Mouse (Mus musculus): ENCODE results near the gene Etv6. TPM values are rescaled to one million over a fixed set of nuclear protein-coding genes. Genes with fewer than 3 reads are reported as not detected.

Etv6 gene
- total RNA-seq, 2 experiments from 2014 or later = 15.5 to 21.9 TPM

DNA sequence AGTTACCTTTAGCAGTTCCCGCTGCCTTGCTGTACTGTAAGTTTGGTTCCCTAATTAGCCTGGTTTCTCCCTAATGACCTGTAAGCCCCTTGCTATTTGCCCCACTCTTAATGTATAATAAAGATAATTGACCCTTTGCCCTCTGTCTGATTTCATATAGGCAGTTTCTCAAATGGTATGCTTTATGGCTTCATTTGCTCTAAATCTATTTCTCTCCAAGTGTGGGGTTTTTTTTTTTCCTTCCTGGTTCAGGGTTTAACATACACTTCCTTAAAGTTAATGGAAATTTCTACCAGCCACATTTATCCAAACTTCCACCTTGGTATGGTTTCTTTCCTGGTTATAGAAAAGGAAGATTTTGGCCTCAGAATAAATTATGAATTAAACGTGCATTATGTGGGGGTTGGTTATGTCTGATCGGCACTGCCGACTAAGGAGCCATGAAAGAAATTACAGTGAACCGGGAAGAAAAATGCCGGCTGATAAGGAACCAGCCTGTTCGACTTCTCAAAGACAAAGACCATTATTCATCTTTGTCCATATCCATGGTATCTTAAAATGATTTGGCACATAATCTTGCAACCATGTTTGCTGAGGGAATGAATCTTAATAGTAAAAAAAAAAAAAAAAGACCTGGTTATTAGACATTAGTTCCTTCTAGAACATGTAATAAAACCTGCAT is 155.2 kb downstream of the Etv6 start:
- intact Hi-C loops (cut with DNase I) = no loop called here

DNA sequence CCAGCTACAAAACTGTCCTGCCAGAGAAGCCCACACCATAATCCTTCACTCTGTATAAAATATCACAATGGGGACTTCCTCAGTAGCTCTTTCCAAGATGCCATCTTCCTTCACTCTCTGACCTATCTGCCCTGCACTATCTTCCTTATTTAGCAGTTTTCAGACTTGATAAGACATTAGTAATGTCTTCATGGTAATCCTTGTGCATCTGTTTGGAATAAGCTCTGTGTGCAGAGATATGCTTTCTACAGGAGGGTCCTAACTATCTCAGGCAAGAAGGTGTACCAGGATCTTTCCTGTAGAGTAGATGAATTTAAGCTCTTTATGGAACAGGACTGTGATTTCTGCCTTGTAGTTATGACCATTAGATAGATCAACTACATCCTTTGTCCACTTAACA is 157.2 kb downstream of the Etv6 start:
- no peak for DNase-seq
- intact Hi-C loops (cut with DNase I) = no loop called here

More for the DNA sequence above, 155.2 kb downstream of the Etv6 start:
- no peak for DNase-seq

DNA sequence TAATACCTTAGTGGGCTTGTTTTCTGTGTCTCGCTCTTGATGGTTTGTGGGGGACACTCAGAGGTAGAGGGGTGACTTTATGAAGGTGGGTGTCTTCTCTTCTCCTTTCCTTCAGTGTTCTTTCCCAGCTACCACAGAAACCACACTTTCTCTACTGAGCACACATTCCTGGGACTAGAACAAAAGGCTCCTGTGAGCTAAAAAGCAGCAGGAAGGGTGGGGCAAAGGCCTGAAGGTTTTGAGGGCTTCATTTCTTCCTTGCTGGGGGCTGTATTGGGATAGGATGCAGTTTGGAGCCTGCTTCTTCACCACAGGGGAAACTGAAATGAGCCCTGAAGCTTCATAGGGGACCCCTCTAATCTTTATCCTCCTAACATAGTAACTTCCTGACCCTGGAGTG is 164.4 kb downstream of the Etv6 start:
- DNase-seq = no peak
- intact Hi-C loops (cut with DNase I) = no loop called here

DNA sequence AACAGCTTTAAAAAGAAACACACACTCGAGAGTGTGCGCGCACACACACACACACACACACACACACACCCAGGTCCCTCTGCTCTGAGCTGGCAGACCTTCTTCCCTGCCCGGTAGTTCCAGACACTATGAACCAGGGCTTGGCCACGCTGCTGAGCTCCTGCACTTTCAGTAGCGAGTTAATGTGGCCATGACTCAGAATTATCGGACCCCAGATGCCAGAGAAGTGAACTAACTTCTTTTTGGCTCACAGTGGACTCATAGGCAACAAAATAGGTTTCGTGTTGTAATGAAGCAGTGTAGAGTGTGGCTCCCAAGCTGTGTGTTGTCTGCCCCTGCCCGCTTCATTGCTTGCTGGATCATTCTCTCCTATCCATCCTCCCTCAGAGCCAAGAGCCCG is 165.1 kb downstream of the Etv6 start:
- DNase-seq = peak; percentile 32 to 38
- intact Hi-C loops (cut with DNase I) = no loop called here

DNA sequence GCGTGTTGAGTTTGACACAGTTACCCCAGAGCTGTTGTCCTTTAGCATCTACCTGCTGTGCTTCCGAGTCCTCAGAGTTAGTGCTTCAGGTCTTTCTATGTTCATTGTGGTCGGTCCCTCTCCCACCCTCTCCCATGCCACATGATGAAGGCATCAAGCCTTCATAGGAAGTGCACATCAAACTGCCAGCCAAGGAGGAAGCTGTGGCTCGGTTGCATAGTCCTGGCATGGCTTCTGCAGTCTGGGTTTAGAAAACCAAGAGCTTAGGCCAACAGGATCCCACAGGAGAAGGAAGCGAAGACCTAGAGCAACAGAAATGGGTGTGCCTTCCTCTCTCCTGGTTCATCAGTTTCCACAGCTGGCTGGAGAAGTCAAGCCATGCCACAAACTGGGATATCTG is 166.7 kb downstream of the Etv6 start:
- DNase-seq = no peak
- intact Hi-C loops (cut with DNase I) = no loop called here

DNA sequence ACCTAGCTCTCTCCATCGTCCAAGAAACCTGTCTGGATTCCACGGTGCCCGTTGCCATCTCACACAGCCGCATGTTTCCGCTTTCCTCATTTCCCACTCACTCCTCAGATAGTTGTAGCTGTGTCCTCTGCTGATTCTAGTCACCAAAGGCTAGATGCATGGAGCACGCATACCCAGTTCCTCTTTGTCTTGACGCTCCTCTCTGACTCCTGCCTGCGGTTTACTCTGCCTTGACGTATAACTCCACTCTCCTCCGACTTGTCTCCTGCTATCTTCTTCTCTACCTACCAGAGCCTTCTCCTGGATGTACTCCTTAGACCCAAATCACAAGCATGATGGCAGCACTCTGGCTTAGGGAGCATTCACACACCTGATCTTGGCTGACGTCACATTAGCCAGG is 169.7 kb downstream of the Etv6 start:
- intact Hi-C loops (cut with DNase I) = loop anchor here (5.0 kb wide), 1 partner anchor 168 kb away; the partner anchor contains the start of gene Etv6

DNA sequence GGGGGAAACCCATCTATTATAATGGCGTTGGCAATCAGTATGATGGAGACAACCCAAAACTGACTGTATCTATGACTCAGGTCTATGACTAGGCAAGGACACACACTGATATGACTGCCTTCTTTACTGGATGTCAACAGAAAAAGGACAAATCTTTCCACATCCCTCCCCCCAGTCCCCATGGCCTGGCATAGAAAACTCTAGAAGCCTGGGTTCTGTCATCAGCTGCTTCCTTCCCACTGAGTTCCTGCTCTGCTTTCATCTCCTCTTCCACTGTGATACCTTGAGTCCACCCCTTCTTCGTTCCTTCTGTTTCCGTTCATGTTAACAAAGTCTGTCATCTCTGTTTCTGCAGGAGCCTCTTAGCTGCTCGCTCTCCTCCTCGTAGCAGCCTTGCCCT is 170.2 kb downstream of the Etv6 start:
- intact Hi-C loops (cut with DNase I) = loop anchor here (5.0 kb wide), 1 partner anchor 168 kb away; the partner anchor contains the start of gene Etv6

More for the DNA sequence above, 169.7 kb downstream of the Etv6 start:
- no peak for DNase-seq

DNA sequence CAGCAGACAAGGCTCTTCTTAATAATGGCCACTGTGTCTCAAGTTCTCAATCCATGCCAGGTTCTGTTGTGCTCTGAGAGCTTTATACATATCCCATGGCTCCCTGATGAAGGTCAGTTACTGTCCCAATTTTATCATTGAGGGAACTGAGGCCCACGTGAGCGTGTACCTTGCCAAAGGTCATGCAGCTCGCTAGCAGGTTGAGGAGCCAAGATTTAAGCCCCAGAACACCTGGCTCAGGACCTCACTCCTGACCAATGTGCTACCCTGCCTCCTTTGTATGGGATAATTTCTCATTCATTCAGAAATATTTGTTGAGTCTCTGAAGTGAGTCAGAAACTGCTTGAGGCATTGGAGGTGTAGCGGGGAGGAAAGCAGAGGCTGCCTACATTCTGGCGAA is 170.8 kb downstream of the Etv6 start:
- intact Hi-C loops (cut with DNase I) = loop anchor here (5.0 kb wide), 1 partner anchor 169 kb away; the partner anchor contains the start of gene Etv6

More for the DNA sequence above, 170.2 kb downstream of the Etv6 start:
- no peak for DNase-seq

DNA sequence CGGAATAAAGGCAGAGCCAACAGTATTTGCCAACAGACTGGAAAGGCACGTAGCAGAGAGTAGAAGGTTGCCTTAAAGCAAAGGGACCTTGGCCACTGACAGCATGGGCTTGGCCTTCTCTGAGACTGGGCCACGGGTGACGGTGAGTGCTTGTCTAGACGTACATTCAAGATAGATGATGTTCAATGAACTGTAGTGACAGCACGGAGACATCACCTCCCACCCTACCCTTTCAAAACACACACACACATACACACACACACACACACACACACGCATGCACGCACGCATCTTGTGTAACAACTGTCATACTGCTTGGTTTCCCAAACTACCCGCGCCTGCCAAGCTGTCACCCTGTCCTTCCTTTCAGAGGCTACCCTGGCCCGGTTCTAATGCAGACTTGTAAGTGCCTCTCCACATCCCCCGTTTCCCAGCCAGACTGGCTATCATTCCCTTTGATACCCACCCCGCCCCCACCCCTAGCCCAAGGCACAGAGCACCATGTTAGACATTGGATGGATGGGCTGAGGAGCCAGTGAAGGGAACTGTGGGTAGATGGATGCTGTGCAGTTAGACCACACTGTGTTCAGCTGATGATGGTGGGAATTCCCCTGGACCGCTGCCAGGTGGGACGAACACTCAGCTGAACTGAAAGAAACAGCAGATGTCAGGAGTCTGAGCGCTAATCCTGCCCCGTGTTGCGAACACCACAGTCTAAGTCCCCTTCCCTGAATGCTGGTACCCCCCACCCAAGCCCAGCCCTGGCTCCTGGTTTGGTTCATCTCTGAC is 172.1 kb downstream of the Etv6 start:
- intact Hi-C loops (cut with DNase I) = loop anchor here (5.0 kb wide), 1 partner anchor 170 kb away; the partner anchor contains the start of gene Etv6
- peak; percentile 67 to 81 for DNase-seq

More for the DNA sequence above, 170.8 kb downstream of the Etv6 start:
- DNase-seq = no peak

DNA sequence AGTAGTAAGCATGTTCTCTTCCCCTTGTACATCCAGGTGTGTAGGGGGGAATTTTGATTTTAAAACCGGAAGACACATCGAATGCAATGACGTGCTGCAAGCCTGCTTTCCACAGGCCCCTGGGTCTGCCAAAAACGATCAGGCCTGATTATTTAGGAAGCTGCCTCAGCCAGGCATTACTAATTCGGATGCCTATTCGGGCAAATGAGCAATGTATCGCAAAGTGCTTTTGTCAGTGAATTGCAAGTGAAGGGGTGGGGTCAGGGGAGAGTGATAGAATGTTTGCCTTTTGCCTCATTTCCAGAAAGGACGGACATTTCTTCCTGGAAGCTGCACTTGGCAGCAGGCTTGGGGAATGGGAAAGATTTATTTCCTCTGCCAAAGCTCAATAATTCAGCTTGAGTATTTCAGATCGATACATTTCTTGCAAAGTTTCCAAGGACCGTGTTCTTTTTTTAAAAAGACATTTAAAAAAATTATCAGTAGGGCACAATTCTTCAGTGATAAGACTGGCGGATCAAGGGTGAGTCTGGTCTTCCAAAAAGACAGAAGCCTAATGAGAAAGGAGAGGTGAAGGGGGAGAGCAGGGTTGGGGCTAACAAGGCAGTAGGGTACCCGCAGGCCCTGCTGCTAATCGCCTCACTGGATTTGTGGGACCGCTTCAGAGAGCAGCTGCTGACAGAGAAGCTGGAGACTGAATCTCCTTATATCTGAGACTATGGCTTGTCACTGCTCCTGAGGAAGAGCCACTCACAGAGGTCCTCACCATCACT is 172.9 kb downstream of the Etv6 start:
- intact Hi-C loops (cut with DNase I) = loop anchor here (5.0 kb wide), 1 partner anchor 171 kb away; the partner anchor contains the start of gene Etv6
- DNase-seq = peak in 1 of 2 experiments; percentile 40

DNA sequence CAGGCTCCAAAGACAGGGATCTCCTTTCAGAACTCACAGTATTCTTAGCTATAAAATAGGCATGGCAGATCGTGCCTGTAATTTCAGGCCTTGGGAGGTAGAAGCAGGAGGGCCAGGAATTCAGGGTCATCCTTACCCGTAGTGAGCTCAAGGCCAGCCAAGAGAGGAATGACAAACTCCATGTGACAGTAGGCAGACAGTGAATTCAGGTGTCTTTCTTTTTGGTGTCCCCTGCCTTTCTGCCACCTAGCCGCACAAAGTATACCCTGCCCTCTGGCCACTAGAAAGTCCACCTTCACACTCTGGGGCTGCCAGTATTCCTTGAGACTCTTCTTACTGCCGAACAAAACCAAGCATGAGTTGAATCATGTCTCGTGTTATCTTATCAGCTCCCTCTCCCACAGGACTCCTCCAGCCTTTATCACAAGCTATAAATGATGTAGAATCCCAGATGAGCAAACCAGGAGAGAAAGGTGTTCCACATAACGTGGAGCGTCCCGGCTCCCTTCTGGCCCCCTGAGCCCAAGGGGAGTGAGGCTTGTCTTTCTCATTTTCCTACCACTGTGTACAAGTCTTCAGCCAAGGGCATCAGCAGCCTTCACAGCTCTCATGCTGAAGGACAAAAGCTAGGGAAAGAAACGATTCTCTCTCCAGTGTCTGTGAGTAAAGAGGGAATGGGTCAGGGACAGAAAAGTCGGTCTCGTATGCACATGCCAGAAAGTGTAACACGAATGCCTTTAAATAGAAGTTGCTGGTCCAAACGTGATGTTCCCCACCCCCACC is 175.4 kb downstream of the Etv6 start:
- intact Hi-C loops (cut with DNase I) = no loop called here

DNA sequence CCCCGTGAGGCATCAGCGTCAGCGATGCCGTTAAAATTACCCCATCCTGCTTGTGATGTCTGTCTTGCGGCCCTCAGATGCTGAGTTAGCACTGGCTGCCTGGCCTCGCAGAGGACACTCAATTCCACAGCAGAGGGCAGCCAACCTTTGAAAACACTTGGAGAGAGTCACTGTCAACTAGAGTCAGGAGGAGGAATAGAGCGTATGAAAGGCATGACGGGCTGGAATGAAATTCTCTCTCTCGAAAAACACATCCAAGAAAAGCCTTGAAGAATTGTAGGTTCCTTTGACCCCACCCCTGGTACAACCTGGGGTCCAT is 175.9 kb downstream of the Etv6 start:
- peak; percentile 54 to 60 for DNase-seq
- intact Hi-C loops (cut with DNase I) = no loop called here

More for the DNA sequence above, 175.4 kb downstream of the Etv6 start:
- DNase-seq = no peak

DNA sequence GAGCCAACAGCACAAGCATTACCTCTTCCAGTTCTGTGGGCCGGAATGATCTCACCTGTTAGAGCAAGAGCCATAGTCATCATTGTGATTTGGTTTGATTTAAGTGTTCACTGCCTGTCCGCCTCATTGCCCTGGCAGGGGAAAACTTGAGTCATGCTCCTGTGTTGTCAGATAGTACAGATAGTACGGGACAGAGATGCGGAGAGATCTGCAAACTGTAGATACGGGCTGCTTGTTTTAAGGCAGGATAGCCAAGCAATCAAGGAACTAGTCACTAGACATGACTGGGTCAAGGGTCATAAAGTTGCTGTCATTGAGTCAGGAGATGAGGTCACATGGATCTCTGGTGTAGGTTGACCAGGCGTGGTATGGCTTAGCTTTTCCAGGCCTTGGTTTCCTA is 182.2 kb downstream of the Etv6 start:
- DNase-seq = no peak
- intact Hi-C loops (cut with DNase I) = no loop called here

DNA sequence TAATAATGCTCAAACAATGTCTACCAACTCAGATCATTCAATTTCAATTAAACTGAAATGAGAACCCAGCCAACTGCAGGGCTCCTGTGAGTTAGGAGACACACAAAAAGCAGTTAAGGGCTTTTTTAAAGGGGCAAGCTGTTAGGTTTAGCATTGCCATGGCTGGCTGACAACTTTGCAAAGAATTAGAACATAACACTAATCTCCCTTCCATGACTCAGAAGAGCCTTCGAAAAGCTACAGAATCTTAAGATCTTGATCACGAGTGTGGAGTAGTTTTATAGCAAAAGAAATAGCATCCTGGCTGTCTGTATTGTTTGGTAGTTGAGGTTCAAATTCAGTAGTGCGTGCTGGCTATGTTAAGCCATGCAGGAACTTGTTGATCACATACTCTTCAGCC is 182.9 kb downstream of the Etv6 start:
- intact Hi-C loops (cut with DNase I) = no loop called here
- no peak for DNase-seq

DNA sequence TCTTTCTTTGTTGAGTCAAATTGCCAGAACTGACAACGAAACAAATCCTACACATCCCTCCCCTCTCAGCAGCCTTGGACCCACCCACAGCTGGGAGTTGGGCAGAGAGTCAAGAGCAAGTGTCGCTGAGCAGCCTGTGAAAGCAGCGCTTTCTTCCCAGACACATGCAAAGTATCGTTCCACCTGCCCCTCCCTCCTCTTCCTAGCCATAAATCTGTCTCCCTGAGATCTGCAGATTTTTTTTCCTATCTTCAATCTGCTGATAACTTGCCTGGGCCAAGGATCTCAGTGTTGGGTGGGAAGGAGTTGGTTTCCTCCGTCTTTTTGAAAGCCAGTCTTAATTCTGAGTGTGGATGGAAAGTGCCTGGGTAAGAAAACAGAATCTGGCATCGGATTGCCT is 183.9 kb downstream of the Etv6 start:
- peak; percentile 59 to 63 for DNase-seq
- intact Hi-C loops (cut with DNase I) = no loop called here

DNA sequence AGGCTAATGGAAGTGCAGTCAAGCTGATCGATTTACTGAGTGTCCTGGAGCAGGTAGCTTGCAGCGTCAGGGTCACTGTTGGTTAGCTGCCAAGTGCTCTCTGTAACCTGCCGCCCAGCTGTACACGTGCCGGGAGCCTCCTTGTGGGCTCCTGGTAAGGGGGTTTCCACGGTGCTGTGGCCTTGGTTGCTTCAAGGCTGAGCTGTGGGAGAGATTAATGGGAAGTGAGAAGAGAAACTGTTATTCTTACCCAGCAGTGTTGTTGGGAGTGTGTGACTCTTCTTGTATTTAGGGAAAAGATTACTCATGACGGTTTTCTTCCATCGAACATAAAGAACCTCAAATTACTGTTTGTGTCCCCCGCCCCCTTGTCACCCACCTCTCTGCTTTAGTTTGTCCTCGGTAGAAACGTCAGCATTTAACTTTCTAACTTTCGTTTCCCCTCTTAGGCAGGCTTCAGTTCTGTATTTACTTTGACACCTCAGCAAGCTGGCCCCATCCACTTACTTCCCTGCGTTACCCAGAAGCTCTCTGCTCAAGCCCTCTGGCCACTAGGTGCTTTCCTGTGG is 184.8 kb downstream of the Etv6 start:
- no peak for DNase-seq
- intact Hi-C loops (cut with DNase I) = no loop called here

DNA sequence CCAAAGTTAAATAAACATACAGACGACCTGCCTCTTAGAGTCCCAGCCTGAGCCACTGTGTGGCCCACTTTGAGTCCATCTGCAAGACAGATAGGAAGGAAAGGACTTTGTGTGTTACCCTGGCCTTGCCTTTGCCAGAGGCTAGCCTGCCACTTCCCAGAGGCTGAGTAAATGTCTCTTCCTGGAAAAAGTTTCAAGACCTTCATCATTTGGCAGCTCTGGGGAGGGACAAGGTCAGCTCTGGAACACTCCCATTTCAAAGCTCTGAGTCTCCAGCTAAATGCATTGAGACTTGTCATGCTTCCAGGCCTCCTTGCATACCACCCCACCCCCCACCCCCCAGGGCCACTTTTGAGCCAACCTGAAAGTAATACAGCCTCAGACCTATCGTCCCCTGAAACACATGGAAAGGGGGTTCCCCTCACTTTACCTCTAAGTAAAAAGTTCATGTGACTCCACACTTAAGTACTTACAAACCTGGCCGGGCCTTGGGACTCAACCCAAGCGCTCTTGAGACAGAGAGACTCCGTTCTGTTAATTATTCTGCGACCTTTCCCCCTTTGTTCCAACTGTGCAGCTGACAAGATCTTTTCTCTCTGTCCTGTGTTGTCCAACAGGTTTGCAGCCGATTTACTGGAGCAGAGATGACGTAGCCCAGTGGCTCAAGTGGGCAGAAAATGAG is 186.9 kb downstream of the Etv6 start:
- no peak for DNase-seq
- intact Hi-C loops (cut with DNase I) = no loop called here

DNA sequence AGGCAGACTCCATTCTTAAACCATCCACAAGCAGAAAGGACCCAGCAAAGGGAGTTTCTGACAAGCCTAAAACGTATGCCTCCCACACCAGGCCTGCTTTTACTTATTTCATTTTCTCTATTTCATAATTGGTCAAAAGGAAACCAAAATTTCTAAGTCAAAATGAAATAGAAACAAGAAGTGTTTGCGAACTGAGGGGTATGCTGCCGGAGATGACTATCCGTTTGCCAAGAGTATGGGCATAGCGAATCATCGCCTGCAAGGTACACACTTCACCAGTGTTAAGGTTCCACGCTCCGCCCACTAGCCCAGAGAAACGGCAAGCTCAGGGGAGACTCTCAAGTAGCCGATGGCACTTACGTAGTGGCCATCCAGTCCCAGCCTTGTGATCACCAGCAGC is 190.1 kb downstream of the Etv6 start:
- intact Hi-C loops (cut with DNase I) = no loop called here
- DNase-seq = no peak

DNA sequence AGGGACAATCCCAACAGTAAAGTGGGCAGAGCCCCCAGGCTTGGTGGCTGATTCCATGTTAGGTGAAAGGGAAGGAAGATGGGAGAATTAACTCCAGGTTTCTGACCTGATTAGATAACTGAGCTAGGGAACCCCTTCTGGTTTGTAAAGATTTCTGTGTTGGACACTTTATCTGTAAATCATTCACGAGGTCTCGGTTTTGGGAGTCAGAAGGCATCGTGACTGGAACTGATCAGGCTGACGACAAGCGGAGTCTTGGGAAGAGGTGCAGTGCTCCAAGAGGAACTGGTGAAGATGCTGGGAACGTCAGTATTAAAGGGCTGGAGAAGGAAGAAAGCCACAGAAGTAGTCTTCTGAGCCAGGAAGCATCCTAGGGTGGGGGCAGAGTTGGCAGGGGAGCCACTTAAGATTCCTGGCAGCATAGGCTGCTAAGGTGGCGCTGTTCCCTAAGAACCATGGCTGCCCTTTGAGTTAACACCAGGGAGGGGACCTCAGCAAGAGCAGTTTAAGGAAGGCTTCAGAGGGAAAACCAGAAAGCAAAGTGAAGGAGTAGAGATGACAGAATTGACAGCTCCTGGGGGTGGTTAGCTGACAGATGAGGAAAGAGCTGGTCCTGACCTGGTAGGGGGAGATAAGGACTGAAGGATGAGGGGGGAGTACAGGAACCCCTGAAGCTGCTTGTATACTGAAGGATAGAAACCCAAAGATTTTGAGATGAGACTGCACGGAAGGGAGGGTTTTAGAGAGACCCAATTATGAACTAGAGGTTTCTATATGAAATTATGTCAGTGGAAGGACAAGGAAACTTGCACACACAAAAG is 191.1 kb downstream of the Etv6 start:
- intact Hi-C loops (cut with DNase I) = no loop called here
- DNase-seq = no peak

All from heart, postnatal 10 days (tissue).